Mouse (Mus musculus) brain, embryonic 14.5 days (tissue): ENCODE results near the gene Stxbp6. TPM values are rescaled to one million over a fixed set of nuclear protein-coding genes. Genes with fewer than 3 reads are reported as not detected.
"Not testable (repeated sequence)": the region's sequence is repeated elsewhere in the genome, so short reads cannot be mapped to it uniquely, and the experiment has no call there.

Experiments
- DNase-seq: peaks from one replicate; pipeline ENCODE4 v3.0.0-alpha.2; 2011; ENCODE audit warnings: low read depth
- CTCF ChIP-seq: fragments of 200-500 bp; IDR thresholded peaks from 2 replicates; pipeline ENCODE4 v1.5.1; 2012; ENCODE audit warnings: inconsistent platforms, mild to moderate bottlenecking, moderate library complexity, borderline replicate concordance; ENCODE audit not compliant: insufficient read depth, insufficient read length; ENCODE audit errors: extremely low read depth
- POLR2A ChIP-seq: fragments of 200-500 bp; IDR thresholded peaks from 2 replicates; pipeline ENCODE4 v1.6.1; 2012; ENCODE audit warnings: mild to moderate bottlenecking, inconsistent platforms, borderline replicate concordance; ENCODE audit not compliant: poor library complexity, insufficient read depth, insufficient read length, severe bottlenecking; ENCODE audit errors: extremely low read depth
- polyA plus RNA-seq: library from polyadenylated mRNA; depleted of rRNA; stranded (reverse); fragments of >200 nt; gene quantifications from 2 replicates; pipeline ENCODE4 v1.2.3, GENCODE M21; 2012; rRNA removed

Gene Stxbp6
- 8.3 and 11.0 TPM in 2 replicates for polyA plus RNA-seq

DNA sequence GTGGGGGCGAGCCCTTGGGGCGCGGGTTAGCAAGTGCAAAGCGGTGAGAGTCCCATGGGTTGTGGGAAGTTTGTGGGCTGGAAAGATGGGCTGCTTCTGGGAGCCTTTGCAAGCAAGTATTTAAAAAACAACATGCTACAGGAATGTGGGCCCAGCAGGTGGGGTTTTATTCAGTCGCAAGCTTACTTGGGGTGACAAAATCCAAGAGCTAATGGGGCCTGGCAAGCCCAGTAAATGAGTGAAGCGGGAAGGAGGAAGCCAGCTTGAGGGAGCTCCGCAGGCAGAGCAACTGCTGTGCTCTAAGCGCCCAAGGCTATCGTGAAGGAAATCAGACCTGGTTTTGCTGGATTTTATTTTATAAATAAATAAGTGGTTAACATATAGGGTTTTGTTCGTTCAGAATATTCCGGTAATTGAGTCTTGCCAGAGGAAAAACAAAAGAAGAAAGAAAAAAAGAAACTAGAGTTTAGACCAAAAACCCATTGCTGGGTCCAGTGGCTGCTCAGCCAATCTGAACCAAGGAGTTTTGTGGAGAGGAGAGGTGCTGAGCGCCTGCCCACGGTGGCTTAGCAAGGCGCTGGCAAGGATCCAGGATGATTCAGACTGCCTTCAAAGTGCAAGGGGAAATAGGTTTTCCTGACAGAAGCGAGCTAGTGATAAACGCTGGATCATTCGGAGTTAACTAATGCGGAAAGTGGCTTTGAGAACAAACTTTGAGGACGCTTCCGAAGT lies at the start of gene Stxbp6:
Gene Stxbp6, minus strand, starts transcription at position 99 of the 732 bp plus-strand sequence.
- peak; percentile 90 for DNase-seq
- no peak for TF ChIP-seq POLR2A

DNA sequence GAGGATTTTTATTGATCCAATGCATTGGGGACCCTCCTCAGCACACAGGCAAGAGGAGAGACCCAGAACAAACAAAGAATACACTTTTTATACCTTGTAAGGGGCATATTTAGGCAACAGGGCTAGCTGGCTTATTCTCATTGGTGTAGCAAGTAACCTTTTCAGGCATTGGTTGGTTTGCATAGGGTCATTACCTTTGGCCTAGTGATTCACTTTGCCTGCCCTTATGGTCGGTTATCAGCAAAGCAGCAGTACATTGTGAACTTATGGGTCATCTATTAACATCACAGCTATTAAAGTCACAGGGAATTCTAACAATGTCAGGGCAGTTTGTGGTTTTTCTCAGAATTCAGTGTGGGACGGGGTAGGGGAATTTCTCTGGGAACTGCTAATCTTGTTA lies 28.4 kb upstream of the Stxbp6 start:
- DNase-seq = not testable (repeated sequence)

DNA sequence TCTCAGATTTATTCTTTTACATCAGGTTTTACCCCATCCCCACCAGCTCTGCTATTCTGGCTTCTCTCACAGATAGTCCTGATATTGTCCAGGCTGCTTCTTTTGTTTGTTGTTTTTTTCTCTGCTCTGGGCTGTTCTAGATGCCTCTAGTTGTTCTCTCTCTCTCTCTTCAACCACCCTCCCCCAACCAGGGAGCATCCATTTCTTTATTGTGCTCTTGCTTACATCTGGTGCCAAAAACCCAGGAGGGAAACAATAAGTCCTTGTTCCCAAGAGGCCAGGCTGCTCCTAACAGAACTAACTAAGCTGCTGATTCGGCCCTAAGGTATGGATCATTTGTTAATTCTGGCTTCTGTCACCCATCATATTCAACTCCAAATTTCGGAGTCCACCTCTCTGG lies 19.2 kb upstream of the Stxbp6 start:
- TF ChIP-seq CTCF (no peak), POLR2A (no peak)
- DNase-seq = peak; percentile 9

DNA sequence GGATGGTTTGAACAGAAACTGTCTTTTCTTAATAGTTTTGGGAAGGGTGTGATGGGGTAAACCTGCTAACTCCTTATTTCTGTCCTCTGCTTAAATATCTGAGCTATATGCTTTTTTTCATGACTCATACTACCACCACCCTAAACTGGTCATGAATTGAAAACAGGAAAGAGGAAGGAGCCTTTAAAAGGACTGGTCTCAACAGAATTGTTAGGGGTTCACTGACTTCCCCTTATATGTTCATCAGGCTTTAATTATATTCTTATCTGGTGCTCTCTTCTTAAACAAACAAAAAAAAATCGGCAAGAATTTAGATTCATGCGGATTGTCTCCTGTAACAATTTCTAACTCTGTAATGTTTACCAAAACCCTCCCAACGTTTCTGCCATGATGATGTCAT lies 17.9 kb upstream of the Stxbp6 start:
- no peak for DNase-seq
- no peak for TF ChIP-seq POLR2A
- TF ChIP-seq CTCF = no peak

DNA sequence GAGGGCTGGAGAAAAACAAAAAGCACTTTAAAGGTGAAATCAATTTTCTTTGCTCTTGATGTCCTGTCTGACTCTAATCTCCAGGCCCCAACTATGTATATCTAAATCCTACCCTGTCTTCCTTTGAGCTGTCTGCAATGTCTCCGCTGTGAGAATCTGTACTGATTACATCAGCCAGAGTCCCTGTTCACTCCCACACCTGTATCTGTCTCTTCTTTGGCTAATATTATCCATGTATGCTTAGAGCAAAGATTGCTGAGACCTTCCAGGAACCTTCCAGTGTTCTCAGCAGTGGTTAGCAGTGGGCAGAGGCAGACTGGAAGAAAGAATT lies 8.6 kb upstream of the Stxbp6 start:
- no peak for DNase-seq
- no peak for TF ChIP-seq CTCF

DNA sequence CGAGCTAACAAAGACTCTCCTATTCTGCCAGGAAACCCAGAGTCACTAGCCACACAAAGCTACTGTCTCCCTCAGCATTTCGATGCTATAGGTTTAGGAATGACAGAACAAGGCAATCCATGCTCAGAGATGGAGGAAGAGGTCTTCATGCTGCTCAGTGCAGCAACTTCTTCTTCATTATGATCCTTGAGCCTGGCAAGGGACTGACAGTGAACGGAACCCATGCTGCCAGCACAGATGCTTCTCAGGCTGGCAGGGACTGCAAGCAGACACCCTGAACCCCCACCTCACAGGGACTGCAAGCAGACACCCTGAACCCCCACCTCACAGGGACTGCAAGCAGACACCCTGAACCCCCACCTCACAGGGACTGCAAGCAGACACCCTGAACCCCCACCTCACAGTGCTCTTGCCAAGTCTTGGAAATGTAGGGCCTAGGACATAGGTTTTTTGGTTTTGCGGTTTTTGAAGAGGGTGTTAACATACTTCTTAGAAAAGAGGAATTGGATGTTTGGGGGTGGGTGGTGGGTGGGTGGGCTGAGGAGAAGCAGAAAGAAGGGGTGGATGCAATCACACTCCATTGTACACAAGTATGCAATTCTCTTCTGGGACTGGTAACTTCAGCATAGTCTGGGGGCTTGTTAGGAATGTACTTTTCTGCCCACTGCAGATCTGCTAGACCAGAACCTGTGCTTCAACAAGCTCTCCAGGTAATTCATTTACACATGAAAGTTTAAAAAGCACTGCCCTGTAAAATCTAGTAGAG lies 8.1 kb upstream of the Stxbp6 start:
- no peak for TF ChIP-seq POLR2A
- TF ChIP-seq CTCF = no peak
- DNase-seq = no peak

DNA sequence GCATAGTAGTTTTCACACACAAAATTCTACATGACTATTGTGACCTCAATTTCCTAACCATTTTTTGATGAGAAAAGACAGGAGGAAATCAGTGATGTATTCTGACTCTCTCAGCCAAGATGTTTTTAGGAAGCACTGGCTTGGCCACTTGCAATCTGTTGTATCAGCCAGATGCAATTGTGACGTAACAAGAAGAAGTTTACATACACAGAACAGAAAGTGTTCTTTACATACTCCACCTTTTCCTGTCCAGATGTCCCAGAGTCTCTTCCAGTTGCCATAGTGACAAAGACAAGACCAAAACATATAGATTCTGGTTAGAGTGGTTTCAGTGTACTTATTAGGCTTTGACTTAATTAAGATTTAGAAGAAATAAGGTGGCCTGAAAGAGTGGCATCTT lies 7.1 kb upstream of the Stxbp6 start:
- DNase-seq = no peak

DNA sequence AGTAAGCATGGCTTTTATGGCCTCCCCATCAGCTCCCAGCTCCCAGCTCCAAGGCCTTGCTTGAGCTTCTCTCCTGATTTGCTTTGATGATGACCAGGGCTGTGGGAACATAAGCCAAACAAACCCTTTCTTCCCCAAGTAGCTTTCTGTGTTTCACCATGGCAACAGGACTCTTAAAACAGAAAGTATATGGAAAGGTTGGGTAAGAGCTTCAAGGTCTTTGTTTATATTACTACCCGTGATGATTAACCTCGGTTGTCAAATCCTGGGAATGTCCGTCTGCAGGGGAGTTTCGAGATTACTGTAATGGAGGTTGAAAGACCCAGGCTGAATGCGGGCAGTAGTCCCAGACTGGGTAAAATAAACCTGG lies 6.2 kb upstream of the Stxbp6 start:
- DNase-seq = no peak
- TF ChIP-seq POLR2A (no peak), CTCF (no peak)

More for the DNA sequence above, 7.1 kb upstream of the Stxbp6 start:
- TF ChIP-seq POLR2A (no peak), CTCF (no peak)

DNA sequence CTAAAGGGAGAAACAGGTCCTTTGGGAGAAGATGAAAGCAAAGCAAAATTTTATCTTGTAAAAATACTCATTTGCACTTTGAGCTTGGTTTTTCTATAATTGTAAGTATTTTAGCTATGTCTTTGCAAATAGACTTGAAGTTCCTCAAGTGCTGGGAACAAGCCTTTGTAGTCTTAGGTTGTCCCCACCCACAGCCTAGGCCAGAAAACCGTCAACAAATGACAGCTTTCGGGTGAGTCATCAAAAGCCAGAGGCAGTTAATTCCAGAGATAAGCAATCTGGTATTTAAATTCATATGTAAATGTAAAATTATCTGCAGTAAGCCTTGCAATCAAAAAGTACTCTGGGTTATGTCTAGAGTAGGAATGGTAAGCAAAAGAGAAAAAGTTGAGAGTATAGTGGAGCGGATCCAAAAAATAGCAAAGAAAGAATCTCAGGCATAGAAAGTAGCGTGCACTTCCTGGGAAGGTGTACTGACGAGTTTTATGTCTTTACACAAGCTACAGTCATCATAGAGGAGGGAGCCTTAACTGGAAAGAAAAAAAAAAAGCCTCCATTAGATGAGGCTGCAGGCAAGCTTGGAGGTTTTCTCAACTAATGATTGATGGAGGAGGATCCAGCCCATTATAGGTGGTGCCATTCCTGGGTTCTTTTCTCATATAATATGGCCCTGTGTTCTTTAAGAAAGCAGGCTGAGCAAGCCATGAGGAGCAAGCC lies 5.7 kb upstream of the Stxbp6 start:
- TF ChIP-seq CTCF = no peak
- TF ChIP-seq POLR2A = no peak
- DNase-seq = no peak

DNA sequence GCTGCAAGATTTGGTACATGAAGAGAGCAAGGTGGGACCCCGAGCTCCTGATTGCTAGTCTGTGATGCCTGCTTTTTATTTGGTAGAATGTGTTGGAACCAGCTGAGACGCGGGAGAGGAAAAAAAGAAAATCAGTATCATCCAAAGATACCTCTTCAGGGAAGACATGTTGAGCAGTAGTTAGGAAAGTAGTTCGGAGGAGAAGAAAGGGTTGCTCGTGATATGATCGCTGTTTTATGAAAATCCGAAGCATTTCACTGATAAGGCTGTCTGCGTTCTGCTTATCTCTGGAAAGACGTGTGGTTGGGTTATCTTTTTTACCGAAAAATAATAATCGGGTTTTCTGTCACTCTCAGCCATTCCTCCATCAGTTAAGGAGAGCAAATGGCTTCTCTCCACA lies 1.1 kb upstream of the Stxbp6 start:
- no peak for DNase-seq
- TF ChIP-seq CTCF = no peak
- no peak for TF ChIP-seq POLR2A

DNA sequence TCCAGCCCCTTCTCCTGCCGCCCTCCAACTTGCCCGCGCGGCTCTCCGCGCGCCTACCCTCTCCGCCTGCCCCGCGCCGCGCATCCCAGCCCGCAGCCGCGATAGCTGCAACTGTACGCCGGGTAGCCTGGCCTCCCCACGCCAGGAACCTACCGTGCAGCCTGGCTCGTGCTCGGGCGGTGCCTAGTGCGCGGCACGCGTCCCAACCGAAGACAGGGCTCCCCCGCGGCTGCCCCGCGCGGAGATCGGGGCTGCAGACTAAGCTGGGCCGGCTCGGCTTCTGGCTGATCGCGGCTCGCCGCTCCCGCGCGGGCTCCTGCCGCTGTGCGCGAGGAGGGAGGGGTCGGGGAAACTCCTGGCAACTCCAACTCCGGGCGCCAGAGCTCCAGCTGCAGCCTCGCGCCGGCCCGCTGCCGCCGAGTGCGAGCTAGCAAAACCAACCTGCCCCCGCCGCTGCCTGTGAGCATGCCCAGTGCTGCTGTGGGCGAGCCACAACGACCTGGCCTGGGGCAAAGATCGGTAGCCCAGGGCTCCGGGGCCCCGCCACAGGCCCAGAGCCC lies 387 bp downstream of the Stxbp6 start:
- no peak for TF ChIP-seq CTCF
- peak; percentile 49; the same call in 1 of the 2 replicates for TF ChIP-seq POLR2A
- peak; percentile 91 for DNase-seq
